Mouse (Mus musculus): ENCODE results near the gene Slc17a2. TPM values are rescaled to one million over a fixed set of nuclear protein-coding genes. Genes with fewer than 3 reads are reported as not detected.
A peak's percentile ranks its signal among the peaks of the same experiment; 100 is the strongest.
"Not testable (repeated sequence)": the region's sequence is repeated elsewhere in the genome, so short reads cannot be mapped to it uniquely, and the experiment has no call there.

The Slc17a2 gene
- polyA plus RNA-seq (2015; fragmentation: Nextera tagmentation; extraction: Ambion mirVana) = not detected in 2 replicates

GRCm38 (mm10) chr13:23806422-23807052 lies at the start of gene Slc17a2:
Gene Slc17a2, plus strand, starts transcription at chr13:23806993.
- Histone ChIP-seq H3K4me1 (replicated peaks) (no peaks in the 10 kb centered on the region), H3K9ac (no peak within 1 kb of the TSS), H3K27ac (no peak within 1 kb of the TSS), H3K9me3 (replicated peaks) (no peaks in the 10 kb centered on the region), H3K4me2 (no peak within 1 kb of the TSS), H3K4me3 (no peak within 1 kb of the TSS), H3K27me3 (no peaks in the 10 kb centered on the region), H3K36me3 (no peaks in the 10 kb centered on the region)
- WGBS = 78% methylated on average over 15 of the region's 15 CpGs
- no peak for ATAC-seq (replicated peaks; ENCODE audit: insufficient number of reproducible peaks, insufficient read depth, low FRiP score, low read depth)

- H3K27me3 ChIP-seq = no peaks in the 10 kb centered on the region
- H3K36me3 ChIP-seq = no peaks in the 10 kb centered on the region
- peak overlapping the region; percentile 86 for H3K27ac ChIP-seq
- peaks cover 23% of the 10 kb centered on the region for H3K4me1 ChIP-seq (replicated peaks)
- 0 out of 2 replicates have a peak, but pooled peaks have one; percentile 0 for ATAC-seq (replicated peaks; ENCODE audit: insufficient number of reproducible peaks, insufficient read depth, low FRiP score, low read depth)
- no peaks in the 10 kb centered on the region for H3K9me3 ChIP-seq (replicated peaks)
- WGBS = 4% methylated on average over 18 of the region's 23 CpGs
- H3K4me3 ChIP-seq = peak overlapping the region; percentile 48
- peak overlapping the region; percentile 73 for H3K4me2 ChIP-seq
- peak overlapping the region; percentile 60 for H3K9ac ChIP-seq
Observed at GRCm38 (mm10) chr13:23757211-23757773, 49.5 kb upstream of the Slc17a2 start.

GRCm38 (mm10) chr13:23757921-23758320 lies 48.9 kb upstream of the Slc17a2 start:
- H3K4me2 ChIP-seq = peak overlapping the region; percentile 73; the same call in 1 of the 2 replicates
- ATAC-seq (replicated peaks; ENCODE audit: insufficient number of reproducible peaks, insufficient read depth, low FRiP score, low read depth) = no peak
- no peak overlapping the region for H3K4me3 ChIP-seq
- no peaks in the 10 kb centered on the region for H3K27me3 ChIP-seq
- no peaks in the 10 kb centered on the region for H3K9me3 ChIP-seq (replicated peaks)
- WGBS = 53% methylated on average over 3 of the region's 3 CpGs
- no peaks in the 10 kb centered on the region for H3K36me3 ChIP-seq
- peaks cover 22% of the 10 kb centered on the region for H3K4me1 ChIP-seq (replicated peaks)
- H3K27ac ChIP-seq = no peak overlapping the region
- no peak overlapping the region for H3K9ac ChIP-seq

GRCm38 (mm10) chr13:23759251-23759771 lies 47.5 kb upstream of the Slc17a2 start:
- WGBS = 83% methylated on average over 3 of the region's 3 CpGs
- H3K27me3 ChIP-seq = no peaks in the 10 kb centered on the region
- no peaks in the 10 kb centered on the region for H3K36me3 ChIP-seq
- H3K27ac ChIP-seq = no peak overlapping the region
- H3K4me3 ChIP-seq = no peak overlapping the region
- no peak overlapping the region for H3K4me2 ChIP-seq
- peaks cover 32% of the 10 kb centered on the region for H3K4me1 ChIP-seq (replicated peaks)
- ATAC-seq (replicated peaks; ENCODE audit: insufficient number of reproducible peaks, insufficient read depth, low FRiP score, low read depth) = no peak
- H3K9ac ChIP-seq = no peak overlapping the region
- H3K9me3 ChIP-seq (replicated peaks) = no peaks in the 10 kb centered on the region

- no peaks in the 10 kb centered on the region for H3K9me3 ChIP-seq (replicated peaks)
- no peak overlapping the region for H3K9ac ChIP-seq
- no peaks in the 10 kb centered on the region for H3K27me3 ChIP-seq
- H3K27ac ChIP-seq = peak overlapping the region; percentile 95
- H3K36me3 ChIP-seq = no peaks in the 10 kb centered on the region
- peak overlapping the region; percentile 68; the same call in 1 of the 2 replicates for H3K4me3 ChIP-seq
- peak overlapping the region; percentile 92 for H3K4me2 ChIP-seq
- no peak for ATAC-seq (replicated peaks; ENCODE audit: insufficient number of reproducible peaks, insufficient read depth, low FRiP score, low read depth)
- H3K4me1 ChIP-seq (replicated peaks) = peaks cover 34% of the 10 kb centered on the region
- 61% methylated on average over 1 of the region's 1 CpGs for WGBS
Observed at GRCm38 (mm10) chr13:23759916-23760239, 46.9 kb upstream of the Slc17a2 start.

GRCm38 (mm10) chr13:23760240-23760971 lies 46.4 kb upstream of the Slc17a2 start:
- Histone ChIP-seq H3K9me3 (replicated peaks) (no peaks in the 10 kb centered on the region), H3K9ac (peak overlapping the region; percentile 53), H3K4me3 (peak overlapping the region; percentile 68), H3K27me3 (no peaks in the 10 kb centered on the region), H3K4me2 (peak overlapping the region; percentile 92), H3K4me1 (replicated peaks) (peaks cover 34% of the 10 kb centered on the region), H3K27ac (peak overlapping the region; percentile 95), H3K36me3 (no peaks in the 10 kb centered on the region)
- WGBS = 2% methylated on average over 23 of the region's 27 CpGs
- no peak for ATAC-seq (replicated peaks; ENCODE audit: insufficient number of reproducible peaks, insufficient read depth, low FRiP score, low read depth)

GRCm38 (mm10) chr13:23760972-23761864 lies 45.6 kb upstream of the Slc17a2 start, which contains the start of gene Hist1h4a:
Gene Hist1h4a, minus strand, starts transcription at chr13:23761230.
- no peaks in the 10 kb centered on the region for H3K9me3 ChIP-seq (replicated peaks)
- H3K27me3 ChIP-seq = no peaks in the 10 kb centered on the region
- peak within 1 kb of the TSS; percentile 95 for H3K27ac ChIP-seq
- no peaks in the 10 kb centered on the region for H3K36me3 ChIP-seq
- H3K9ac ChIP-seq = peak within 1 kb of the TSS; percentile 53
- peak within 1 kb of the TSS; percentile 92 for H3K4me2 ChIP-seq
- ATAC-seq (replicated peaks; ENCODE audit: insufficient number of reproducible peaks, insufficient read depth, low FRiP score, low read depth) = peak; percentile 79
- H3K4me3 ChIP-seq = peak within 1 kb of the TSS; percentile 68
- H3K4me1 ChIP-seq (replicated peaks) = peaks cover 34% of the 10 kb centered on the region
- under 1% methylated on average over 63 of the region's 72 CpGs for WGBS

- peak; percentile 51 for ATAC-seq (replicated peaks; ENCODE audit: insufficient number of reproducible peaks, insufficient read depth, low FRiP score, low read depth)
- Histone ChIP-seq H3K9ac (peak within 1 kb of the TSS; percentile 75), H3K4me2 (peak within 1 kb of the TSS; percentile 92), H3K4me3 (peak within 1 kb of the TSS; percentile 68), H3K27ac (peak within 1 kb of the TSS; percentile 95), H3K4me1 (replicated peaks) (peaks cover 34% of the 10 kb centered on the region)
- H3K9me3 ChIP-seq (replicated peaks); H3K36me3 ChIP-seq; H3K27me3 ChIP-seq: not testable (repeated sequence)
- WGBS = under 1% methylated on average over 29 of the region's 52 CpGs
Observed at GRCm38 (mm10) chr13:23761871-23762821, 44.6 kb upstream of the Slc17a2 start, which contains the start of gene Hist1h3a. Gene Hist1h3a, minus strand, starts transcription at chr13:23762386.

GRCm38 (mm10) chr13:23763242-23763585 lies 43.6 kb upstream of the Slc17a2 start:
- Histone ChIP-seq H3K4me2 (peak overlapping the region; percentile 92), H3K9ac (peak overlapping the region; percentile 75), H3K27me3 (no peaks in the 10 kb centered on the region), H3K36me3 (no peaks in the 10 kb centered on the region), H3K4me3 (peak overlapping the region; percentile 68), H3K4me1 (replicated peaks) (peaks cover 29% of the 10 kb centered on the region), H3K27ac (peak overlapping the region; percentile 95), H3K9me3 (replicated peaks) (no peaks in the 10 kb centered on the region)
- WGBS = under 1% methylated on average over 10 of the region's 10 CpGs
- no peak for ATAC-seq (replicated peaks; ENCODE audit: insufficient number of reproducible peaks, insufficient read depth, low FRiP score, low read depth)
